Comparison of ENCODE assay signal across 19 mouse cellular contexts in the genomic region with DNA sequence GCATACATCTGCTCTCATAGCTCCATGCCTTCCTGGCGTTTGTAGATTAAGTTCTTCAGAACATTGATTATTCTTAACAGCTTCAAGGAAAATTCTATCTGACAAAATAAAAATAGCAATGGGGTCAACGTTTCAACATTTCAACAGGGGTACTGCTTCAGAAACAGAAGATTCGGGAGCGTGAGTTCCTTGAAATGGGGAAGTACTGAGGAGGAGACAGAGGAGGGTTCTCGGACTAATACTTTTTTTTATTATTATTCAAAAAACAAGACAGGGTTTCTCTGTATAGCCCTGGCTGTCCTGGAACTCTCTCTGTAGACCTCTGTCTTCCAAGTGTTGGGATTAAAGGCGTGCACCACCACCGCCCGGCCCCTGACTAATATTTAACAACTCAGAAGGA.
"Had no signal": no experiment of that assay in that cellular context is flagged by ENCODE, and none has a peak within 500 bp of the region (broad histone marks: within the 10 kb centered on the region; RNA-seq: fewer than 3 reads in every experiment).

No protein-coding gene starts in this region.

- H3K27me3 ChIP-seq: midbrain, embryonic 12.5 days; neural tube, embryonic 13.5 days; neural tube, embryonic 15.5 days had no signal

- DNase-seq: lung, adult 18-20 months; lung, embryonic 14.5 days; lung, postnatal 10 days; lung, postnatal 4 days; midbrain, embryonic 14.5 days; retina, postnatal 1 day; right cerebral cortex, adult 18-20 months; right cerebral cortex, postnatal 25 days; right cerebral cortex, postnatal 4 days; spleen, adult 18-20 months; thymus, adult 18-20 months; thymus, postnatal 14 days; thymus, postnatal 36 days had no signal

- H3K9me3 ChIP-seq: midbrain, embryonic 10.5 days; midbrain, embryonic 12.5 days; neural tube, embryonic 13.5 days; neural tube, embryonic 15.5 days had no signal

- H3K36me3 ChIP-seq: midbrain, embryonic 10.5 days; midbrain, embryonic 12.5 days; neural tube, embryonic 13.5 days; neural tube, embryonic 15.5 days had no signal

- H3K27ac ChIP-seq: midbrain, embryonic 10.5 days; midbrain, embryonic 12.5 days; neural tube, embryonic 13.5 days; neural tube, embryonic 15.5 days had no signal

- H3K4me3 ChIP-seq: midbrain, embryonic 10.5 days; midbrain, embryonic 12.5 days; myocyte; neural tube, embryonic 13.5 days; neural tube, embryonic 15.5 days had no signal

- H3K9ac ChIP-seq: lung, embryonic 14.5 days; midbrain, embryonic 12.5 days; neural tube, embryonic 13.5 days; neural tube, embryonic 15.5 days had no signal

- ATAC-seq: midbrain, embryonic 16.5 days had no signal

- H3K4me2 ChIP-seq: lung, embryonic 14.5 days; midbrain, embryonic 12.5 days; neural tube, embryonic 13.5 days; neural tube, embryonic 15.5 days had no signal

- H3K4me1 ChIP-seq: midbrain, embryonic 12.5 days; neural tube, embryonic 13.5 days; neural tube, embryonic 15.5 days had no signal
